Mouse (Mus musculus) urinary bladder, postnatal 14 days (tissue): ENCODE data around the gene Vgf.

Experiments used
- DNase-seq: peaks from one replicate; pipeline ENCODE4 v3.0.0; 2021; ENCODE audit warnings: low spot score

Vgf gene

GRCm38 (mm10) chr5:137072079-137072960, 46.1 kb downstream of the Vgf start, which contains the start of gene Serpine1:
Gene Serpine1 (minus strand): TSS chr5:137072268.
- peak; percentile 78 for DNase-seq

GRCm38 (mm10) chr5:137073141-137073540, 46.9 kb downstream of the Vgf start:
- DNase-seq, result no peak

- peak; percentile 49 for DNase-seq
These were observed 48.0 kb downstream of the Vgf start for GRCm38 (mm10) chr5:137074191-137074651.

- no peak for DNase-seq
These were observed 49.5 kb downstream of the Vgf start for GRCm38 (mm10) chr5:137075726-137076125.

- peak; percentile 48 for DNase-seq
These were observed 50.2 kb downstream of the Vgf start for GRCm38 (mm10) chr5:137076191-137076930.

GRCm38 (mm10) chr5:137077187-137077586, 51.0 kb downstream of the Vgf start:
- DNase-seq, result no peak

GRCm38 (mm10) chr5:137078041-137078440, 51.8 kb downstream of the Vgf start:
- DNase-seq, result peak; percentile 44

GRCm38 (mm10) chr5:137078616-137079015, 52.4 kb downstream of the Vgf start:
- no peak for DNase-seq

GRCm38 (mm10) chr5:137079849-137080248, 53.7 kb downstream of the Vgf start:
- peak; percentile 46 for DNase-seq
